9 mouse cellular contexts compared by ENCODE assay signal in the genomic region with DNA sequence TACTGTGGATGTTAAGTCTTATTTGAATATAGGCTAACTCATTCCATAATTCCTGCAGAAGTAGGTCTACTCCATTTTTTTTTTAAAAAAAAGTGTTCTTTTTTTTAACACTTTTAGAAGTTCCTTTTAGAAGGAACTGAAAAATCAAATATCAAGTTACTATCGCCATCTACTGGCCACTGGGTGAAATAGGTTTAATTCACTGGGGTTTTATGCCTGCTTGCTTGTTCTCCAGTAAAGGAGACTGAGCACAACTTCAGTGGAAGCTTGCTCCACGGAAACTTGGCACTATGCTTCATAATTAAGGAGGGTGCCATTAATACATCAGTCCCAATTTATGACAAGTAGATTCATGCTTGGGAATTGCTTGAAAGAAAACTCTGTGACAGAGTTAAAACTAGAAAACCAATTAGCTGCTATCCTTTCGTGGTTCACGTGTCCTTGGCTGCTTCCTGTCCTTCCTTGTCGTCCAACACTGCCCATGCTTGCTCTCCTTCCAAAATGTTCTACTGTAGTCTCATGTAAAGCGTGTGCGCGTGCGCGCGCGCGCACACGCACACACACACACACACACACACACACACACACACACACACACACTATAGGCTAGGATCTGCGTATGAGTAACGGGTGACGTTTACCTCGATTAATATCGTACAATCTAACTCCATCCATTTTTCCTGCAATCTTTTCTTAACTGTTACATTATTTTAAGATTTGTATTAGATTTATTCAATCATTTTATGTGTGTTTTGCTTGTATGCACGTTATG. TPM values are rescaled to one million over a fixed set of nuclear protein-coding genes. Genes with fewer than 3 reads are reported as not detected.
A peak's percentile ranks its signal among the peaks of the same experiment; 100 is the strongest.
DNase-seq lines count a peak whose midpoint lies in the region; ATAC-seq and TF ChIP-seq lines count a peak whose summit lies in the region.
"Had no signal": no experiment of that assay in that cellular context is flagged by ENCODE, and none has a peak within 500 bp of the region (broad histone marks: within the 10 kb centered on the region; RNA-seq: fewer than 3 reads in every experiment).

No protein-coding gene starts in this region.

- TF ChIP-seq CTCF in kidney, postnatal 0 days (IDR thresholded peaks at IDR 0.05; ENCODE audit: low read depth), result peak; percentile 71
- peak; percentile 66 for TF ChIP-seq CTCF in E14TG2a.4 (conservative IDR thresholded peaks at IDR 0.05; ENCODE audit: low read length)
- TF ChIP-seq CTCF in brain, embryonic 14.5 days (IDR thresholded peaks at IDR 0.05; ENCODE audit: borderline replicate concordance, extremely low read depth, insufficient read depth, insufficient read length), result peak; percentile 38; the same call in 1 of the 2 replicates

- ATAC-seq in kidney, postnatal 0 days (replicated peaks; ENCODE audit: low FRiP score, low read depth), result no peak
- no peak for ATAC-seq in kidney, embryonic 16.5 days (ENCODE audit: low FRiP score, low TSS enrichment)

- DNase-seq in kidney, postnatal 0 days (ENCODE audit: low spot score), result peak; percentile 91
- DNase-seq in brain, embryonic 14.5 days (ENCODE audit: low read depth), result peak; percentile 83
- peak; percentile 46 for DNase-seq in lung, postnatal 36 days
- no peak for DNase-seq in ovary, adult 18-20 months (ENCODE audit: low spot score)
- no peak for DNase-seq in urinary bladder, adult 2 months (ENCODE audit: low spot score)
- no peak for DNase-seq in heart, postnatal 36 days

- H3K27ac ChIP-seq in kidney, postnatal 0 days, result no peak overlapping the region
- H3K27ac ChIP-seq in kidney, embryonic 16.5 days (ENCODE audit: low read length), result no peak overlapping the region
- H3K27ac ChIP-seq: limb, embryonic 12.5 days had no signal

- no peaks in the 10 kb centered on the region for H3K9me3 ChIP-seq in kidney, postnatal 0 days (replicated peaks; ENCODE audit: low read length)
- H3K9me3 ChIP-seq in kidney, embryonic 16.5 days (ENCODE audit: low read length), result no peaks in the 10 kb centered on the region
- no peaks in the 10 kb centered on the region for H3K9me3 ChIP-seq in E14TG2a.4 (ENCODE audit: low read length)
- H3K9me3 ChIP-seq: limb, embryonic 12.5 days had no signal

- intact Hi-C loops in heart, postnatal 36 days (cut with DNase I), result loop anchor here (5.0 kb wide), 4 partner anchors 131 to 461 kb away; no protein-coding TSS in a partner anchor

- no peaks in the 10 kb centered on the region for H3K36me3 ChIP-seq in kidney, postnatal 0 days (ENCODE audit: insufficient read depth, low read length)
- no peaks in the 10 kb centered on the region for H3K36me3 ChIP-seq in kidney, embryonic 16.5 days (ENCODE audit: insufficient read depth, low read length)
- no peaks in the 10 kb centered on the region for H3K36me3 ChIP-seq in E14TG2a.4 (ENCODE audit: insufficient read depth, low read length)
- H3K36me3 ChIP-seq: limb, embryonic 12.5 days had no signal

- H3K9ac ChIP-seq in kidney, postnatal 0 days (ENCODE audit: low read depth, low read length), result no peak overlapping the region
- H3K9ac ChIP-seq in kidney, embryonic 16.5 days (replicated peaks; ENCODE audit: low read length), result no peak overlapping the region
- H3K9ac ChIP-seq: limb, embryonic 12.5 days had no signal

- H3K4me1 ChIP-seq in kidney, postnatal 0 days (replicated peaks; ENCODE audit: insufficient read depth, low read length), result no peaks in the 10 kb centered on the region
- no peaks in the 10 kb centered on the region for H3K4me1 ChIP-seq in kidney, embryonic 16.5 days (ENCODE audit: insufficient read depth, low read length)
- peaks cover 10% of the 10 kb centered on the region for H3K4me1 ChIP-seq in E14TG2a.4 (replicated peaks; ENCODE audit: low read depth, low read length)

- H3K4me2 ChIP-seq in kidney, postnatal 0 days (ENCODE audit: low read length), result no peak overlapping the region
- no peak overlapping the region for H3K4me2 ChIP-seq in kidney, embryonic 16.5 days (replicated peaks; ENCODE audit: low read depth, low read length)
- H3K4me2 ChIP-seq: limb, embryonic 12.5 days had no signal

- TF ChIP-seq POLR2A in brain, embryonic 14.5 days (IDR thresholded peaks at IDR 0.05; ENCODE audit: borderline replicate concordance, extremely low read depth, insufficient read depth, insufficient read length, poor library complexity, severe bottlenecking), result no peak

- no peak overlapping the region for H3K4me3 ChIP-seq in kidney, postnatal 0 days (replicated peaks; ENCODE audit: low read depth, low read length)
- H3K4me3 ChIP-seq in kidney, embryonic 16.5 days (ENCODE audit: low read length), result no peak overlapping the region
- H3K4me3 ChIP-seq in E14TG2a.4 (replicated peaks; ENCODE audit: low read length), result no peak overlapping the region
- H3K4me3 ChIP-seq: limb, embryonic 12.5 days had no signal

- H3K27me3 ChIP-seq in kidney, postnatal 0 days (ENCODE audit: insufficient read depth, low read length), result no peaks in the 10 kb centered on the region
- no peaks in the 10 kb centered on the region for H3K27me3 ChIP-seq in kidney, embryonic 16.5 days (ENCODE audit: insufficient read depth, low read length)
- no peaks in the 10 kb centered on the region; the same call in 1 of the 2 replicates for H3K27me3 ChIP-seq in E14TG2a.4 (ENCODE audit: insufficient read depth, low read length)
- H3K27me3 ChIP-seq: limb, embryonic 12.5 days had no signal

- WGBS in kidney, postnatal 0 days, result 76% methylated on average over 20 of the region's 20 CpGs
- 78% methylated on average over 20 of the region's 20 CpGs for WGBS in kidney, embryonic 16.5 days

RNA-seq across cellular contexts. Expression of gene Atg4c, which starts 10.9 kb away (rescaled TPM):
- polyA plus RNA-seq in kidney, postnatal 0 days (2015; fragmentation: Nextera tagmentation; extraction: Ambion mirVana), result 13.1 and 14.7 TPM in 2 replicates
- 16.3 and 16.6 TPM in 2 replicates for polyA plus RNA-seq in kidney, embryonic 16.5 days (2015; fragmentation: Nextera tagmentation; extraction: Ambion mirVana)
- 11.8 and 12.0 TPM in 2 replicates for polyA plus RNA-seq in brain, embryonic 14.5 days (2012; rRNA removed)
- 11.1 and 13.4 TPM in 2 replicates for polyA plus RNA-seq in urinary bladder, adult 2 months (2012; rRNA removed)
- total RNA-seq in heart, postnatal 36 days (2021), result 1 to 10 TPM; 4.6 to 5.5 TPM

Comparison
In these comparisons a context has a peak if more than half of its experiments do, and no peak if none do; other contexts are left out.
1. DNase-seq: peak in kidney, postnatal 0 days (single experiment), brain, embryonic 14.5 days (single experiment) and lung, postnatal 36 days (single experiment); none in ovary, adult 18-20 months (single experiment), urinary bladder, adult 2 months (single experiment) and heart, postnatal 36 days (0 of 2).
2. Peak in every context shown above with its lines, with median percentiles within 50 percentile points of each other: CTCF ChIP-seq.